Mouse (Mus musculus) erythroblast, adult 5-6 weeks (primary cell): ENCODE data around the gene Tagln3. TPM values are rescaled to one million over a fixed set of nuclear protein-coding genes. Genes with fewer than 3 reads are reported as not detected.

ENCODE experiments used
- ATAC-seq: replicated peaks from 2 replicates; pipeline ENCODE4 v1.8.0; 2016; ENCODE audit warnings: moderate number of reproducible peaks, mild to moderate bottlenecking, moderate TSS enrichment, inconsistent platforms; ENCODE audit not compliant: poor library complexity, low FRiP score, severe bottlenecking
- total RNA-seq, 2 experiments: library from RNA; stranded (forward) in 1 of 2; stranded (reverse) in 1 of 2; fragments of 150-400 nt in 1 of 2; fragments of 200-764, 138-1000 nt in 1 of 2; gene quantifications; 2 replicates each; pipeline versions ENCODE4 v1.2.3 to v1.2.4; 2015 to 2017; ENCODE audit warnings: low replicate concordance in 2 of 2

Gene Tagln3
- total RNA-seq, 2 experiments from 2014 or later: 0.77 to 1.4 TPM

DNA sequence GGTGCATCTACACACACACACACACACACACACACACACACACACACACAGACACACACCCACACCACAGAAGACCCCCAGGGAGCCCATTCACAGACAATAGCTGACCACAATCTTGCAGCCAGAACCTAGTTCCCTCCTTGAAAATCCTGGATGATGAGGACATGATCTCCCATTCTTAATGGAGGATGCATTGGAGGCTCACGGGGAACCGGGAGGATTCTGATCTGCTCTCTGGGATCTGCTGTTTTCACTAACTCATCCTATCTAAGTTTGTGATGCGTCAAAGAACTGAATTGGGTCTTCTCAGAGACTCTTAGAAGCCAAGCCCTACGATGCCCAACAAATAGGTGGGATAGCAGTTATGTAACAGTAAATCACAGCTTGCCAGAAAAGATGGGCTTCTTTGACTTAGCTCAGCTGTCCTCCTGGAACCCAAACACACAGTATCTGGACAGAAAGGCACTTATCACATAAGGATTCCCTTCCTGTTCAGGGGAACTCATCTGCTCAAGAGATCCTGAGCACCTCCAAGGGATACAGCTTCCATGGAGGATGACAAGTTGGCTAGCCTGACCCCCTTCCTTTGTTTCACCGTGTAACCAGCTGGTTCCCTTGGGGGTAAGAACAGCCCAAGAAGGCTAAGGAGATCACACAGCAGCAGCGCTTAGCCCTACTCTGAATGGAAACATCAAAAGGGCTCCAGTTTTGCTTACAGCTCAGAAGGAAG lies 1.1 kb downstream of the Tagln3 start:
- no peak for ATAC-seq

DNA sequence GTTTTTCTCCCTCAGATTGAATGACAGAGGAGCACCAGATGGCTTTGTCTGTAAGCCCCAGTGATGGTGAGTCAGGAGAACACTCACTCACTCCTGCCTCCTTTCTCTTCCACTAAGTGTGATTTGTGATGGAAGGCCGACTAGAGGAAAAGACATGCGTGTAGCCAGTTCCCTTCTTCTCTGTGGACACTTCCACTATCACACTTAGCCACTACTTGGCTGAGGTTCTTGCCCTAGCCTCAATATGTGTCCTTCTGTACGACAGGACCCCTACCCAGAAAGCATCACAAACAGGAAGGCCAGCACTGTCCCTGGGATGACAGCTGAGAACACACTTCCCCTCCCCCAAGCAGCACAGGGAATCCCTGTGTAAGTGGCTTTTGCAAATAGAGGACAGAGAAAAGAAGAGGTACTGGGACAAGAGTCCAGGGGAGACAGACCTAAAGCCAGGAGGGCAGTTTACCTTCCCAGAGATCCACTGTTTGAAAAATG lies 1.9 kb downstream of the Tagln3 start:
- ATAC-seq: no peak

DNA sequence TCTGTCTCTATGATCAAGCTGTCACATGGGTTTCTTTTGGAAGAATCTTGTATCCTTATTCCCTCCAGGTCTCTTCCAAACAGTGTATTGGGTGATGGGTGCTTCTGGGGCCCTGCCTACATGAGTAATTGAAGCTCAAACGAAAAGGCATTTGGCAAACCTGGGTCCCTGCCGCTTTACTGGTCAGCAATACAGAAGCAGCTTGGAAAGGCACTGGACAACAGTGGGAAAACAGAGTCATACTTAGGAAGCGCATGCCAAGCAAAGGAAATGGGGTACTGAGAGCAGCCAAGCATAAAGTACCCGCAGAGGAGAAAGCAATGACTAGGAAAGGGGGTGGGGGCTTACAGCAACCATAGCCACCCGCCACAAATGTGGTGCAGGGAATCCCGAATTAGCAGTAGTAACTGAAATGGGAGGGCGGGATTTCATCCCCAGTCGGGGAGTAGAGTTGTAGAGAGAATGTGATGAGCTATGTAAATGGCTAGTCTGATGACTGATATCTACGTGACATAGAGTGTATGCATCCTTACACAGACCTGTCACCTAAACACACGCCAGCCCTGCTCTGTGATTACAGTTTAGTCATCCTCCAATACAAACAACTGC lies 4.3 kb downstream of the Tagln3 start:
- ATAC-seq: no peak

DNA sequence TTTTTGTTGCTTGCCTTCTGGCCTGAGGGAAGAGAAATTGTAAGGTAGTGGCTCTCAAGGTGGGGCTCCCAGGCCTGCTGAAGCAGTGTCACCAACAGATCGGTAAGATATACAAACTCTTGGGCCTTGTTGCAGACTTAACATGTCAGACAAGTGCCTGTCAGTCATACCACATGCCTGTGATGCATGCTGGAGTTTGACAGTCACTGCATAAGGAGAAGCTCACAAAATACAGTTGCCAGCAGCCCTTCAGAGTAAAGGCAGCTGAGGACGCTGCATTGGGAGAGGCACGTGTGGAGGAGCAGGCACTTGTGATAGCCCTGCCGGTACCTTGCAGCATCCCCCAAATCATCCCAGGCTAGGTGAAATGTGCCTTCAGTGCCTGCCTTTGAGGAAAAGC lies 6.1 kb downstream of the Tagln3 start:
- no peak for ATAC-seq

DNA sequence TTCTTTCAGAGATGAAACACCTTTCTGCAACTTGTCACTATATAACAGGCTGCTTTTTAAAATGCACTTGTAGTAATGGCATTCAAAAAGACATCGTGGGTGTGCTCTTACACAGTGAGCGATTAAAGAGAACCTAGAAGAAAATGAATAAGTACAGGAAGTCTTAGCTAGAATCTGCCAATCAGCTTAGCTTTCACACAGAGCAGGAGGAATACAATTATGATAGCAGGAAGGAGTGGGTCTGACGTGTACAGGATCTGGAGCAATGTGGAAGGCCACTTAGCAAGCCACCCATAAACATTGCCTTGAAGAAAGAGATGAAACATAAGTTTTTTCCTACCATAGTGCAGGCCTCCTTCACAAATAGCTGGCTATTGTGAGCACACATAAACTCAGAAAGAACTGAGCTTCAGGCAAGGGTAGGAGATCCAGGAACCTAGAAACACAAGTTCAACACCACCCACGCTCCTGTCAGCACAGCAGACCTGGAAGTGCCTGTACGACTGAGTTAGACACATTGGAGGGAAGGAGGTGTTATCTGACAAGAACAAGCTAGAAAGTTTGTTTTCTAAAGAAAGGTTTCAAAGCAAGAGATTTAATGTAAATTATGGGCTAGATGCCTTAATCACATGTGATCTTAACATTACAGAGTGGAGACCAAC lies 9.8 kb downstream of the Tagln3 start:
- no peak for ATAC-seq

DNA sequence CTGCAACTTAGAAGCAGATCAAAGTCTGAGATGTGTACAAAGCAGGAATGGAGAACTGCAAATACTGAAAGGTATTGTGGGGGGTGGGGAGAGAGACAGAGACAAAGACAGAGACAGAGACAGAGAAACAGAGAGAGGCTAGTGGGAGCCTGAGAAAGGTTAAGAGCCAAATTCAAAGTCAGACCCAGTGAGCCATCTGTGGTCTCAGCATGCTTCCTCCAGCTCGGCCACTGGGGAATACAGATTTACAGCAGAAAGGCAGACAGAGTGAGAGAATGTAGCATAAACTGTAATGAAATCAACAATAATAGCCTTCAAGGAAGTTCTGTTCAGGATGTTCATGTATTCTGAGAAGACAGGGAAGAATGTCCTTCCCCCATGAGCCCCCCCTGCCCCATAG lies 10.5 kb downstream of the Tagln3 start:
- ATAC-seq: no peak

DNA sequence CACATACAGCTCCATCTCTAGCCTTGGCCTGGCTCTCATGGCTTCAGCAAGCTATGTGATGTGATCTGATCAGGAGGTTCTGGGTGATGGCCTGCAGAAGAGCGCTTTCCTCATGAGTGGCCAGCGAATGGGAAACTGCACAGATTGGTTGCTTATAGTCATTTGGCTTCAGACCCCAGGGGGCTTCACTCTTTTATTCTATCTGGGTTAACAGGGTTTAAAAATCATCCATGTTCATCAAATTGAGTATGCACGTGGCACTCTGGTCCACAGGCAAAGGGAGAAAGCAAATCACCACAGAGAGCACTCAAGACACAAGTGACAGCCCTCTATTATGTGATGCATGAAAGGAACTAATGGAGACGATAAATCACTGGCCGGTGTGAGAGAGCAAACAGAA lies 11.1 kb downstream of the Tagln3 start:
- no peak for ATAC-seq

DNA sequence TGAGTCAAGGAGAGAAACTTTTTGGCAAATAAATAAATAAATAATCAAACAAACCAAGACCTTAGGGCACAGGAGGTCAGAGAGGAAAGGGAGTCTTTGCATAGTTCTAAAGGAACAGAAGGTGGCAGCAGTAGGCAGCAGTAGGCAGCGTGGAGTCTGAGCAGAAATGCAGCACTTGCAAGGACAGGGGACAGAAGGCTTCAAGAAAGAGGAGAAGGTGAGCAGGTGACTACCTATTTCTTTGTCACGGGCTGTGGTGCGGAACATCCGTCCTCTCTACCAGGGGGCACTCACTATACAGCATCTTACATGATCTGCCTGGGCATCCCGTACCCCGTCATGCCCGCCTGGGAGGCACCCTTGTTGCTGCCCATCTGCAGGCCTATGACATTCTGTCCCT lies 13.1 kb downstream of the Tagln3 start:
- ATAC-seq: no peak

DNA sequence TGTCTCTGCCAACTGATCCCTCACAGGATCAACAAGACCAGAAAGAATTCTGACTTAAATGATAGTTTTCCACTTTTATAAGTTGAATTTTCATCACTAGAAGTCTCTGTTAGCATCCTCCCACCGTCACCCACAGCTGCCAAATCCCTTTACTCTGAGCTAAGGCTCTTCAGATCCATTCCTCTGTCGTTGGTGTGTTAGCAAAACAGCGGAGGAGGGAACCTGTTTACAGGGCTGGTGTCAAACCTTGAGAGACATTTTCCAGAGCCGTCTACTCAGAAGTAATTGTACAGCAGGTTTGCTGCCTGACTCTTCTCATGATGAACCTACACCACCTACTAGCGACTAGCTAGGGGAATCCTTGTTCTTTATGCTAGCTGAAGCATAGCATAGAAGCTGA lies 25.1 kb downstream of the Tagln3 start:
- ATAC-seq: no peak

DNA sequence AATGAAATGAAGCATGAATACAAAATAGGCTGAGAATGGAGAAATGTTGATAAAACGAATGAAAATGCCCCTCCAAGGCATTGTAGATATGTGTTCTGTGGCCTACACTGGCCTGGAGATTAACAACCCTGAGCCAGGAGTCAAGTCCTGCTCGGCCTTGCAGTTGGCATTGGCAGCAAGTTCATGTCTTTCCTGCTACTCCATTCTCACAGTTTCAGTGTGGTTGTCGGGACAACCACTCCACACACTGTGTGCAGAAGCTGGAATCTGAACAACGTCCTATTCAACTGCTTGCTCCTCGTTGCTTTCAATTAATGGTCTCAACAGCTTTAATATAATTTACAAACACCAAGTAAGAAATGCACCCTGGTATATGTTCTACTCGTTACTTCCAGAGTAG lies 26.4 kb downstream of the Tagln3 start:
- no peak for ATAC-seq

DNA sequence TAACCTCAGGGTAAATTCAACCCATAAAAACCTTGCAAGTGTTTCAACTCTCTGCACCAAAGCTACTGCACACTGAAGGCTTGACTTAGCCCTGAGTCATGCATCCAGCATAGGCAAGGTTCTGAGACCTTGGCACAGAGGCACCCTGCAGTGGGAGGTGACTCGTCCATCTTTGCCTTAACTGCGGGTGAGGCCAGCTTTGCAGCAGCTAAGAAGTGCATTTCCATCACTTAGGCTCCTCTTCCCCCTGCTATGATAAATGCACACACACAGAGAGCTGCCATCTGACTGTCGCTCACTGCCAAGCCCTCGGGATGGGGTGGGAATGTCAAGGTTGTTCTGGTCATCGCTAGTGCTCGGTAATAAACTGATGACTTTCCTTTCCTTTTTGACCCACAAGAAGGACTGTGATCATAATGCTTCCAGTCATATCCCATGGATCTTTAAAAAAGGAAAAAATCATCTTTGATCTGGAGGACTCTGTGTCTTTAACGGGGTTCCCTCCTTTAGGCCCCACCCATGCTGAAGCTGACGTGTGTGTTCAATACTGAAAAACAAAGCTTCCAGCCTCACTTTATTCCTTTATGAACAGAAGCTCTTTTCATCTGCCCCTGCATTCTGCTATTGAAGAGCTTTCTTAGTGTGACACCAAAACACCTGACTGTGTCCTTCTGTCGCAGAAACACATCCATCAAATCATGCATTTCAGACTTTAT lies 28.8 kb downstream of the Tagln3 start:
- no peak for ATAC-seq

DNA sequence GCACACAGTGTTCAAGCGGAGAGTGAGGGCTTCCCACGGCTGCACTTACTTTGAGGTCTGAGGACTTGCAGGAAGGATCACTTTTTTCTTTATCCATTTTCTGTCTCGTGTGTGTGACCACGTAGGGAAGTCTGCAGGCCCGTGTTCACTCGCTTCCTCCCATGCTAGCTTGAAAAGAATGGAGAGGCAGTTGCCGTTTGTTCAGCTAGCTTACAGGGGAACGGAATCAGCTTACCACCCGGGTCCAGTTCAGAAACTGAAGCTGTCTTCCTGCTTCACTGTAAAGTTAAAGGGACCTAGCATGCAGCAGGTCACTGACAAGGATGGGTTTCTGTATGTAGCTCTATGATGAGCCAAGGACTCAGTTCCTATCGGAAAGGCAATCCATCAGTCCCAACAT lies 30.9 kb downstream of the Tagln3 start, which contains the start of gene Tmprss7:
TSS of gene Tmprss7 (minus strand) at position 101 of the 400 bp plus-strand sequence.
- no peak for ATAC-seq

DNA sequence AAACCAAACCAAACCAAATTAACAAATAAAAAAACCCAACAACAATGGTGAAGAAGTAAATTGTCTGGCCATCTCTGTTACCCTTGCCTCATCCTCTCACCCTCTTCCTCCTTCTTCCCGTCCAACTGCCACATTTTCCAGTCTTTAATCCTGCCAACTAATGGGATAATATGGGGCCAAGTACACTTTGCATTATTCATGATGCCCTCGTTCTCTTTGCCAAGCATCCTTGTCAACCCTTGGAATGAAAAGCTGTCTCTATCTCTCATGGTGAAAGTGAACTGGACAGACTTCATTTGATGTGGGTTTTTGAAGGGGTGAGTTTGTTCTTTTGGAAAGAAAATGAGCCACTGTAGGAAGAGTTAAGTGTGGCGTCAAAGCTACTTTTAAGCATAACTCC lies 31.6 kb downstream of the Tagln3 start:
- ATAC-seq: no peak

DNA sequence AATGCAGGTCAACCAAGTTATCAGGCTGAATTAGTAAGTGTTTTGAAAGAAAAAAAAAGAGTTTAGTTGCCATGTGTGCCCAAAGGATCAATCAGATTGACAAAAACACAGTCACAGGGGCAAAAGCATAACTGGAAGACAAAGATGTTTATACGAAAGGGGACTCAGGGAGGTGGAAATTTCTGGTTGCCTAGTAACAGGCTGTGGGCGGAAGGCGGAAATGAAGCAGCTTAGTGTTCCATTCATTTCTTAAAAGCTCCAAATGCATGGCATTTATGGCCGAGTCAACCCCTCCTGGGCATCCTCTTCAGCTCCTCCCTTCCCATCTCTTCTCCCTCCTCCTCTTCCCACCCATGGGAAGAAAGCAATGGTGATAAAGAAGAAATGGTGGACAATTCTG lies 34.2 kb downstream of the Tagln3 start:
- ATAC-seq: no peak

DNA sequence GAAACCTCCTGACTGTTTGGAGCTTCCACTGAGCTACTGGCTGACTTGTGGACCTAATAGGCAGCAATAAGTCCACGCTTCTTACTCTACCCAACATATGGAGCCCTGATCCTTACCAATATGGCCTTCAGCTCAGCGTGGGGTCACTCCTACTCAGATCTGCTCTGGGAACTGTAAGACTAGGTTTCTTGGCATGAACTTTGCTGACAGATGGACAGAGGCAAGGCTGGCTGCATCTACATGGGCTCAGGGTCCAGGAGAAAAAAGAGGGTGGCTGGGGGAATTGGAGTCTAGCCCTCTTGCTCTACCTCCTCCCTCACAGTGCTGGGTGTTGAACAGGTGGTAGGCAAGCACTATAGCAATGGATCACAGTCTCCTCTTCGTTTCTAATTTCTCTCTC lies 37.6 kb downstream of the Tagln3 start:
- no peak for ATAC-seq

DNA sequence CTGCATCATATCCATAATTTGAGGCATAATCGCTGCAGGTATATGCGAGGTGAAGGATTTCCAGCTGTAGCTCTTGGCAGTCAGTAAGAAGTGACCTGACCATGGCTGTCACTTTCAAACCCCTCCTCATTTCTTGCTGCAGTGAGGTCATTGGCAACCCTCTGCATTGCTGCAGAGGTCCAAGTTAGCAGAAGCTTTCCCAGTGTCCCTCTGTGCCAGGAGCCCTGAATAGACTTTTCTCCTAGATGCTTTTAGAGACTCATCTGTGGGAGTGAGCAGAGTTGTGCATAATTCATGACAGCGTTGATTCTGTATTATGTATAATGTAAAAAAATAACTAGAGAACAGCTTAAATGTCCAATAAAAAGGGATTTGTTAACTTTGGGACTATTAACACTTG lies 39.1 kb downstream of the Tagln3 start:
- ATAC-seq: no peak

DNA sequence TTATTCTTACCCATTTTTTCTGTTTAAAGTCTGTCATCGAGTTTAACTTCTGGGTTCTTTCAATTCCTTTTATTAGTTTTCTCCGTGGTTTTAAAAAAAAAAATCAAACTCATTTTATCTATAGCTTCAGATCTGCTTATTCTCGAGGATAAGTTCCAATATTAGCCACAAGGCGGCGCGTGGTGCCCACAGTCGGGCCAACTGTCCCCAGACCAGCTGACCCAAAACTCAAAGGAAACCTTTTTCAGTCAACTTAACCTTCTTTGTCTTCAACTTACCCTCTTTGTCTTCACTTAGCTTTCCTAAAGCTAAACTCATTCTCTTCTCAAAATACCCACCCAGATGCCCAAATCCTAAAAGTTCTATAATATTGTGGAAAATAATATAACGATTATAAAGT lies 39.6 kb downstream of the Tagln3 start:
- ATAC-seq: no peak

DNA sequence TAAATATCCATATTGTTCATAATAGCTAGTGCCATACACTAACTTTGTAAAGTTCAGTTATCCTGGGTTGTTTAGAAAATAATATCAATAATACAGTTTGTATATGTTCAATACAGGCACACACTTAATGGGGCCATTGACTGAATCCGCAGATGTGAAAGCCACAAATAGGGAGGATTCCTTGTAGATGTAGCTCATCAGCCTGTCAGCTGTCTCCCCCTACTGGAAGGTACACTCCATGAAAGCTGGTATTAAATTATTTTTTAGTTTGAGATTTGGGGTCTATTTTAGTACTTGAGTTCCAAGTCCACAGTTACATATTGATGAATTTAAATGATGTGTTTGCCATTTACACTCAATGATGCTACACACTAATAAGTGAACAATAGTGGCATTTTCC lies 47.9 kb downstream of the Tagln3 start:
- no peak for ATAC-seq

DNA sequence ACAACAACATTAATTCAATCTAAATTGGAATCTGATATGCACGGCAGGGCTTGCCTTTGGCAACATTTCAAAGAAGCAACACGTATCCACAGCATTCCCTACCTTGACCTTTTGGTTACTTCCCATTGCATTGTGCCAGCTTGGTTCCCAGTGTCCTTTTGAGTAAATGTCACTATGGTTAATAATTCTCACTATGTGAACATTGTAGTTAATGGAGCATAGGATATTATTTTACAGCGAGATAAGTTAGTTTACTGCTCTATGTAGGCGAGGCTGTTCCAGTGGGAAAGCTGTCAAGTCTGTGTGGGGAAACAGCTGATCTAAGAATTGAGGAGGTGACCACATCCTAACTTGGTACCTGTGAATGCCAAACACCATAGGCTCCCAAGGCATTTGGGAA lies 54.4 kb downstream of the Tagln3 start:
- no peak for ATAC-seq

DNA sequence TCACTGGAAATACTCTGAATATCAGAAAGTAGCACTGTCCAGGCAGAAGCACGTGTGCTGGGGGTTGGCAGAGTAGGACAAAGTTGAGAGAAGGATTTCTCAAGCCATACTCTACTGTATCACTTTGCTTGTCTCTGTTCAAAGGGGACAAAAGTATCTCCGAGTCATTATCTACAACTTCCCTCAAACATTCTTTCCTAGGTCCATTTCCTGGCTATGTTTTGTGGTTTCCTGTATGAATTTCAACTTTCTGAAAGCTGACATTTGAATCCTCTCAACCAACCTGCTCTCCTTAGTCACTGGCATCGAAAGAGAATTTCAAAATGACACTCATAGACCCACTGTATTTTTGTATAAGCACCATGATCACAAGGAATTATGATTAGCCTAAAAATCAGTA lies 56.2 kb downstream of the Tagln3 start:
- ATAC-seq: no peak

DNA sequence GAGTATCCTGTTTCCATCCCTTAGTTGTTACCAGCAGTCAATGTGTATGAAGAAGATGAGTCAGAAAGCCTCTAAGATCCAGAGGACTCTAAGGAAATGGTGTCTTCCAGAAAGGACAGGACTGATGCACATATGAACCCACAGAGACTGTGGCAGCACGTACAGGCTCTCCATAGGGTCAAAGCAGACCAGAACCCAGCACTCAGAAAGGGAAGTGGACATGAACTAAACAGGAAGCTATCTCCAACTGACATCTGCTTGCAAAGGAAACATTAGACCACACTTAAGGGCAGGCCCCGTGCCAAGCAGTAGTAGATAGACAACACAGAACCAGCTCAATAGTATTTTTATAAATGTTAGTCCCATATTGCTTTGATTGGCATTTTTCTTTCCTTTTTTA lies 58.3 kb downstream of the Tagln3 start:
- no peak for ATAC-seq
